Mouse (Mus musculus) adrenal gland, adult 10 weeks (tissue): Measurements from ENCODE around the gene Mtor. TPM values are rescaled to one million over a fixed set of nuclear protein-coding genes. Genes with fewer than 3 reads are reported as not detected.

Experiments
- polyA plus RNA-seq: library from polyadenylated mRNA; stranded (reverse); fragments of 350-450 nt; fragmentation: Illumina TruSeq; extraction: RNeasy Lipid Tissue Mini Kit (QIAGEN cat#74804); gene quantifications from one replicate; pipeline ENCODE4 v1.2.3, GENCODE M21; 2014; ENCODE audit warnings: low read depth, low replicate concordance

The Mtor gene
- polyA plus RNA-seq = 8.6 TPM

DNA sequence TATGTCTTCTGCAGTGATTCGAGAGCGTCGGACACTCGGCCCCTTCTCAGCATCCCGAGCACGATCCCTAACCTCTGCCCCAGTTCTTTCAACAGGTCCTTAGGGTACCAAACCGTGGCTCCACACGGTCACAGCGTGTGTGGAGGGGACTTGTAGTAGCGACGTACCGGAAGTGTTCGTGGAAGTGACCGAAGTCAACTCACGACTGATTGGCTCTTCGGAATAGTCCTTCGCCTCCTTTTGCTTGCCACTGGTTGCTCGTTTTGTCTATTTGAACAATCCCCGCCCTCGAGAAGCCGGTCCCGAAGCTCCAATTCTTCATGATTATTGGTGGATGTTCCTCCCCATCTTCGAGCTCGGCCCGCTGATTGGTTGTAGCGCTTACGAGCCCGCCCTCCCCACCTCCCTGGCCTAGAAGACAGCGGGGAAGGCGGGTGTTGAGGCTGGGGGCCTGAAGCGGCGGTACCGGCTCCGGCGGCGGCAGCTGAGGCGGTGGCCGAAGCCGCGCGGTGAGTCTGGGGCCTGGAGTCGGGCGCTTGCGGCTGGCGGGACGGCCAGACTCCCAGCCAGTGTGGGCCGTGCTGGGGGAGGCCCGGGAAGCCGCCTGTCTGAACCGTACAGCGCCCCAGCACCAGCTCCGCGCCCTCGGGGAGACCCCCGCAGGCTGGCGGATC, at the start of gene Mtor:
Gene Mtor (plus strand): TSS at position 433 of the 674 bp plus-strand sequence.

DNA sequence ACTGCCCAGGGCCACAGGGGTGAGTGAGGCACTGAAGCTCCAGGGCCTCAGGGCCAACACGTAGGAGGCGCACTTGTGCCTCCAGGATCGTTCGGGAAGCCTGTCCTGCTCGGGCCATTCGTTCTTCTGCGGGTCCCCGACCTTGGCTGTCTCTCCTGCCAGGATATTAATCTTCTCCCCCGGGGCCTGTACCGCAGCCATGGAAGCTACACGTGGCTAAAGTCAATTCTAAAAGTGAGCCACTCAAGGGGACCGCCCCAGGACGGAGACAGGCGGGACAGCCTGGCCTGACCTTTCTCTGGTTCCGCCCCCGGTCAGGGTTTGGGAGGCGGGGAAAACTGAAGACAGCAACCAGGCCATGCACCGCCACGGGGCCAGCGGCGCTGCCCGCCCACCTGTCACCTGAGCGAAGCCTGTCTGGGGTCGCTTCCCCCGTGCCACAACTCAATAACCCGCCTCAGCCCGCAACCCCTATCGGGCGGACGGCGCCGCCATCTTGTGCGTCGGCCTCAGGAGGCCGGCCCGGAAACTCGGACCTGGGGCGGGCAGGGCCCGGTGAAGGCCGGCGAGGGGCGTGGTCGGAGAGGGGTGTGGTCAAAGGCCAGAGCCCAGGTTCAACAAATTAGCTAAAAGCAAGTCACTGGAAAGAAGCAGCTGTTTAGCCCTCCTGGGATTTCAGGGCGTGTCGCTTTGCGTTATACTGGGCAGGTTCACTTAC, 4.0 kb upstream of the Mtor start, which contains the start of gene Ubiad1:
Gene Ubiad1 (minus strand): TSS at position 522 of the 718 bp plus-strand sequence.

DNA sequence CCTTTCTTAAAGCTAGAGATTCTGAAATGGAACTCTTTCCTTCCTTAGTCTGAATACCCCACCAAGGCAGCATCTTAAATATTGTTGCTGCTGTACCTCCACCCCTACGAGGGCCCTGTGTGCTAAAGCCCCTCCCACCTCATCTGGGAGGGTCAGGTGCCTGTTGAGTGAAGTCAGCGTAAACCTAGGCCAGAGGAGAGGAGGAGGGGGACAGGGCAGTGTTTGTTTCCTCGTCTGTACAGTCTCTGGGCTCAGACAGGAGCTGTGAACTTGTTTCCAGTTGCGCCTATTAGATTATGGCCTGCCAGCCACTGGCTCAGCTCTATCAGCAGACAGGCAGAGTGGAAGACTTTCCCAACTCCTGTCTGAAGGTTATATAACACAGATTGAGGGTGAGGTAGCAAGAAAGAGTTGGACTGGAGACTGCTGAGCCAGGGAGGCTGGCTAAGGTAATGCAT, 52.0 kb downstream of the Mtor start, which contains the start of gene Angptl7:
Gene Angptl7 (minus strand): TSS at position 51 of the 458 bp plus-strand sequence.

DNA sequence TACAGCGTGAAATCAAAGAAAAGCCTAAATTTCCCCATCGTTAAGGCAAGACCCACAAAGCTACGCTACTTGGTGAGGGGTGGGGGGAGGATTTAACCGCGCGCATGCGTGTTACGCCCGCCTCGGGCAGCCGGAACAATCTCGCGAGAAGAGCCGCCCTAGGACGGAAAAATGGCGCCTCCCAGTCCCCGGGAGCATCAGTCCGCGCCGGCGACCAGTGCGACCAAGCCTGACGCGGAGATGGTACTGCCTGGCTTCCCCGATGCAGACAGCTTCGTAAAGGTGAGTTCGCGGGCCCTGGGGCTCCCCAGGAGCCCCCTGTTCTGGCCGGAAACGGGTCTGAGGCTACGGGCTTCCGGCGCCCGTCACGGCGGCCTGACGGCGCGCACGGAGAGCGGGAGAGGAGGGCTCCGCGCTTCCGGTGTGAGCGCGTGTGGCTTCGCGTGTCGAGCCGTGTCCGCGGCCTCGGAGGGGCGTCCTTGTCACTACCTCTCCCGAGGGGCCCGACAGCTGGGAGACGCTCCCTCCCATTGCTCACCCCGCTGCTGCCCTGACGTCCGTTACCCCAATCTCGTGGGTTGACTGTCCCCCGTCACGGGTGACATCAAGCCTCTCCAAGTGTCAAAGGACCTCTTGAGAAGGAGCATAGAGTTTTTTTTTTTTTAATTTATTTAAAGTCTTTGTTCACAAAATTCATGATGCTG, 110.0 kb downstream of the Mtor start, which contains the start of gene Exosc10:
Gene Exosc10 (plus strand): TSS at position 133 of the 704 bp plus-strand sequence.

DNA sequence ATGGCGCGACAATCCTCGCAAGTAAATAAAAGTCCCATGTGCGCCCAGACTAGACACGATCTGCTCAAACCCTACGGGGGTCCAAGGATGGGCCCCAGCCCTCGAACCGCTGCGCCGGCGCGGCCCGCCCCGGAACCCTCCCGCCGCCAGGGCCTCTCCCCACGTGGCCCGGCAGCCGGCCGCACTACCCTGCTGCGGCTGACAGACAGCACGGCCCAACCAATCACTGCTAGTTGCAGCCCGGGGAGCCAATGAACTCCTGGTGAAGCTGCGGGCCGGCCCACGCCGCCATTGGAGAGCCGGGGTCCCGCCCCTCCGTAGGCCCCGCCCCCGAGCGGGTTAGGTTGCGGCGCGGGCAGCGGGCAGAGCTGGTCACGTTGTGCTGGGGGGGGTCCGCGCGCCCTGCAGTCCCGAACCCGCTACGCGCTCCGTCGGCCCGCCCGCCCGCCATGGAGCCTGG, 142.8 kb downstream of the Mtor start, which contains the start of gene Srm:
Gene Srm (plus strand): TSS at position 333 of the 460 bp plus-strand sequence.

DNA sequence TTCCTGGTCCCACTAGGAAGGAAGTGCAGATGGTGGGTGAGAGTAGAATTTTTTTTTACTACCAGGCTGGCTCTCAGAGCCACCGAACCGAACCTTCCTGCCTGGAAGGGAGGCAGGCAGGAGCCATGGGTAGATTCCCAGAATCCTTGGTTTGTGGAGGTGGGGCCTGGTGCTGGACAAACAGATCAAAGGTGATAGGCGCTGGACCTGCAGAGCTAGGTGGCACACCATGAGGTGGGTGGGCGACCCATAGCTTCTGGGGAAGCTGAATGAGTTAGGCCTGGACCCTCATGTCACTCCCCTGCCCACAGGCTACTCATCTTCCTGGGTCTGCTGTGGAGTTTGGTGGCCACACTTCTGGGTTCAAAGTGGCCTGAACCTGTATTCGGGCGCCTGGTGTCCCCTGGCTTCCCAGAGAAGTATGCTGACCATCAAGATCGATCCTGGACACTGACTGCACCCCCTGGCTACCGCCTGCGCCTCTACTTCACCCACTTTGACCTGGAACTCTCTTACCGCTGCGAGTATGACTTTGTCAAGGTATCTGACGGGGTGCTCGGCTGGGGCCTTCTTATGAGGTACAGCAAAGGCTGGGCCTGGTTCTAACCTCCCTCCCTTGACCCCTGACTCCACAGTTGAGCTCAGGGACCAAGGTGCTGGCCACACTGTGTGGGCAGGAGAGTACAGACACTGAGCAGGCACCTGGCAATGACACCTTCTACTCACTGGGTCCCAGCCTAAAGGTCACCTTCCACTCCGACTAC, 154.1 kb downstream of the Mtor start, which contains the start of gene Masp2:
Gene Masp2 (plus strand): TSS at position 198 of the 764 bp plus-strand sequence.

Other genes starting within 250 kb of the Mtor start
- not detected for gene Disp3, start 160.6 kb upstream of the Mtor start, polyA plus RNA-seq
- gene Ubiad1, start 3.8 kb upstream of the Mtor start, polyA plus RNA-seq = 3.4 TPM
- gene Angptl7, start 51.8 kb downstream of the Mtor start, polyA plus RNA-seq = not detected
- gene Exosc10, start 109.8 kb downstream of the Mtor start, polyA plus RNA-seq = 8.1 TPM
- 0.93 TPM for gene Srm, start 142.9 kb downstream of the Mtor start, polyA plus RNA-seq
- gene Masp2, start 153.9 kb downstream of the Mtor start, polyA plus RNA-seq = not detected
- 696 TPM for gene Tardbp, start 178.4 kb downstream of the Mtor start, polyA plus RNA-seq
- gene Gm572, start 194.7 kb downstream of the Mtor start, polyA plus RNA-seq = not detected